Mouse (Mus musculus): ENCODE data around the gene Dnajc1. TPM values are rescaled to one million over a fixed set of nuclear protein-coding genes. Genes with fewer than 3 reads are reported as not detected.

The Dnajc1 gene
- polyA plus RNA-seq, 1 experiment from 2014 or later = 41.8 TPM

DNA sequence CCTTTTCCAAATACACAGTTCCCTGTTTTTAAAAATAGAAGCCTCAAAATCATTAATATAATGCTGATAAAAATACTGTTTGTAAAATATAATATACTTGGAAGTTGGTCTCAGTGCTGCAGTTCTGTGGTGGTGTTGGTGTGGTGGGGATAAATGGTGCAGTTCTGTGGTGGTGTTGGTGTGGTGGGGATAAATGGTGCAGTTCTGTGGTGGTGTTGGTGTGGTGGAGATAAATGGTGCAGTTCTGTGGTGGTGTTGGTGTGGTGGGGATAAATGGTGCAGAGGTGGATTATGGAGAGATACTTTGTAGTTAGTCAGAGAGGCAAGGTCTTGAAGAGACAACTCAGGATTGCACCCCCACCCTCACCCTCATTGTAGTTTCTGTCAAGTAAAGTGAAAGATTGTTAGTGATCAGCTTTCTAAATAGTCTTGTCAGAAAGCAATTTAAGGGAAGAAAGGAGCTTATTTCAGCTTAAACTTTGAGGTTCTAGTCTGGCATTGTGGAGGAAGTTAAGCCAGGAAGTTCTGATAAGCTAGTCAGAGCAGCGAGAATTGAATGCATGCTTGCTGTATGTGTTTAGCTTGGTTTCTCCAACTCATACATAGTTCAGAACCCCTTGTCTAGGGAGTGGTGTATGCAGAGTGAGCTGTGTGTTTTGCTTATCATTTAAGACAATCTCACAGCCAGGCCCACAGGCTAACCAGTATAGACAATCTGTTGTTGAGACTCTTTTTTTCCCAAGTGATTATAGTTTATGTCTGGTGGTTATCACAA, 223.3 kb downstream of the Dnajc1 start:
- H3K4me1 ChIP-seq (replicated peaks; ENCODE audit: control insufficient read depth, insufficient read depth, low read length) = no peaks in the 10 kb centered on the region
- no peak overlapping the region for H3K9ac ChIP-seq (ENCODE audit: low read length)
- 68% methylated on average over 1 of the region's 1 CpGs for WGBS
- ATAC-seq (replicated peaks; ENCODE audit: low FRiP score) (no peak), DNase-seq (ENCODE audit: low spot score) (no peak)
- no peaks in the 10 kb centered on the region for H3K27me3 ChIP-seq (ENCODE audit: control insufficient read depth, insufficient read depth, low read length)
- no peak overlapping the region for H3K4me3 ChIP-seq (ENCODE audit: low read depth, low read length)
- no peaks in the 10 kb centered on the region for H3K36me3 ChIP-seq (ENCODE audit: control insufficient read depth, insufficient read depth, low read length)
- no peak overlapping the region for H3K4me2 ChIP-seq (ENCODE audit: low read depth, low read length, severe bottlenecking)
- H3K9me3 ChIP-seq (ENCODE audit: control insufficient read depth, low read length) = no peaks in the 10 kb centered on the region
- H3K27ac ChIP-seq (ENCODE audit: low read depth, low read length) = no peak overlapping the region

DNA sequence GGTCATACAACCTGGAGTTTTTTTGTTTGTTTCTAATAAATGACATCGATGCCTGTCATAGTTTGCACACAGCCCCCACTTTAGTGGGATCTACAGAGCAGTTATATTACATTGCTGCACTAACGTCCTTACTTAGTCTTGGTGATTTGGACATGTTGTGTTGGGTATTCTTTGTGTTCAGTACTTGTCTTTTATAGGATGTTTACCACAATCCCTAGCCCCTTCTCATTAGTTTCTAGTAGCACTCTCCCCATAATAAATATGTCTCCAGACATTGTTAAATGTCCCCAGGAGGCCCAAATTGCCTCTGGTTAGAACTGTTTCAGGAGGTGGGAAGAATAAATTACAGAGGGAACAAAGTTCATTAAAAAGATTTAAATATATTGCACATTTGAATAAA, 227.1 kb downstream of the Dnajc1 start:
- Histone ChIP-seq H3K9me3 (ENCODE audit: control insufficient read depth, low read length) (no peaks in the 10 kb centered on the region), H3K4me2 (ENCODE audit: low read depth, low read length, severe bottlenecking) (no peak overlapping the region), H3K36me3 (ENCODE audit: control insufficient read depth, insufficient read depth, low read length) (peaks cover 2% of the 10 kb centered on the region; the same call in 1 of the 2 replicates), H3K9ac (ENCODE audit: low read length) (no peak overlapping the region), H3K4me3 (ENCODE audit: low read depth, low read length) (no peak overlapping the region), H3K27me3 (ENCODE audit: control insufficient read depth, insufficient read depth, low read length) (no peaks in the 10 kb centered on the region), H3K4me1 (replicated peaks; ENCODE audit: control insufficient read depth, insufficient read depth, low read length) (no peaks in the 10 kb centered on the region), H3K27ac (ENCODE audit: low read depth, low read length) (no peak overlapping the region)
- 69% methylated on average over 2 of the region's 2 CpGs for WGBS
- ATAC-seq (replicated peaks; ENCODE audit: low FRiP score) (no peak), DNase-seq (ENCODE audit: low spot score) (no peak)

DNA sequence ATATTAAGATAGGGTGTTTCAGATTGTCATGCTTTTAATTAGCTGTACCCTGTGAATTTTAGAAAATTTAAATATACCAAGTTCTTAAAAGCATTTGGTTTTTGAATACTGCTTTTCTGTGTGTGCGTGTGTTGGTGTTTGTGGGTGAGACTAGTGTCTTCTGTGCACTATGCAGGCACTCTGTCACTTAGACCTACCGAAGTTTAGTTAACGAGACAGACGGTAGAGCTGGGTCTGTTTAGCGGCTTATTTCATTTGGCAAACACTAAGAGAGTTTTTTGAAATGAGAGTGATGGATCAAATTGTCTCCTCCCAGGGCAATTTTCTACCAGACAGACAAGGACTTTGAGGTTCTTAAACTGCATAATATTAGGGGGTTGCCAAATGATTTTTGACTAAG, 231.6 kb downstream of the Dnajc1 start:
- Histone ChIP-seq H3K27ac (ENCODE audit: low read depth, low read length) (no peak overlapping the region), H3K4me2 (ENCODE audit: low read depth, low read length, severe bottlenecking) (no peak overlapping the region), H3K9me3 (ENCODE audit: control insufficient read depth, low read length) (no peaks in the 10 kb centered on the region), H3K4me1 (replicated peaks; ENCODE audit: control insufficient read depth, insufficient read depth, low read length) (no peaks in the 10 kb centered on the region), H3K9ac (ENCODE audit: low read length) (no peak overlapping the region), H3K27me3 (ENCODE audit: control insufficient read depth, insufficient read depth, low read length) (no peaks in the 10 kb centered on the region), H3K4me3 (ENCODE audit: low read depth, low read length) (no peak overlapping the region), H3K36me3 (ENCODE audit: control insufficient read depth, insufficient read depth, low read length) (peaks cover 5% of the 10 kb centered on the region; the same call in 1 of the 2 replicates)
- no peak for DNase-seq (ENCODE audit: low spot score)
- 75% methylated on average over 5 of the region's 5 CpGs for WGBS
- ATAC-seq (replicated peaks; ENCODE audit: low FRiP score) = no peak

GRCm38 (mm10) chr2:18159426-18159825, 233.2 kb downstream of the Dnajc1 start:
- Histone ChIP-seq H3K9ac (ENCODE audit: low read length) (no peak overlapping the region), H3K4me2 (ENCODE audit: low read depth, low read length, severe bottlenecking) (no peak overlapping the region), H3K27ac (ENCODE audit: low read depth, low read length) (no peak overlapping the region), H3K27me3 (ENCODE audit: control insufficient read depth, insufficient read depth, low read length) (no peaks in the 10 kb centered on the region), H3K4me1 (replicated peaks; ENCODE audit: control insufficient read depth, insufficient read depth, low read length) (no peaks in the 10 kb centered on the region), H3K9me3 (ENCODE audit: control insufficient read depth, low read length) (no peaks in the 10 kb centered on the region), H3K36me3 (ENCODE audit: control insufficient read depth, insufficient read depth, low read length) (peaks cover 5% of the 10 kb centered on the region; the same call in 1 of the 2 replicates), H3K4me3 (ENCODE audit: low read depth, low read length) (no peak overlapping the region)
- WGBS = 90% methylated on average over 3 of the region's 3 CpGs
- DNase-seq (ENCODE audit: low spot score) (no peak), ATAC-seq (replicated peaks; ENCODE audit: low FRiP score) (no peak)

DNA sequence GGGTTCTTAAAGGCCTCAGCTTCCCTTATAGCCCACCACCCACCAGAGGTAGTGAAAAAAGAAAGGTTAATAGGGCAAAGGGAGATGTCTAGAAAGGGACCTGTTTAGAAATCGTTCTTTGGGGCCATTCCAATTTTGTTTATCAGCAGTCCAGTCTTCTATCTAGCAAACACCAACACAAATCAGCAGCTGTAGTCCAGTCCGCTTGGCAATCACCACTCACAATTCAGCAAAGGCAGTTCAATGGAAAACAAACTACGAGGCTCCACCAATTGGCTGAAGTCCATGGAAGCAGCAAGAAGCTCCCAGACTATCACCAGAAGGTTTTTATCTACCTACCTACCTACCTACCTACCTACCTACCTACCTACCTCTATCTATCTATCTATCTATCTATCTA, 236.5 kb downstream of the Dnajc1 start:
- Histone ChIP-seq H3K27me3 (ENCODE audit: control insufficient read depth, insufficient read depth, low read length) (no peaks in the 10 kb centered on the region), H3K4me3 (ENCODE audit: low read depth, low read length) (no peak overlapping the region), H3K36me3 (ENCODE audit: control insufficient read depth, insufficient read depth, low read length) (peaks cover 2% of the 10 kb centered on the region; the same call in 1 of the 2 replicates), H3K9me3 (ENCODE audit: control insufficient read depth, low read length) (no peaks in the 10 kb centered on the region), H3K4me2 (ENCODE audit: low read depth, low read length, severe bottlenecking) (no peak overlapping the region), H3K27ac (ENCODE audit: low read depth, low read length) (no peak overlapping the region), H3K9ac (ENCODE audit: low read length) (no peak overlapping the region), H3K4me1 (replicated peaks; ENCODE audit: control insufficient read depth, insufficient read depth, low read length) (no peaks in the 10 kb centered on the region)
- 95% methylated on average over 3 of the region's 3 CpGs for WGBS
- ATAC-seq (replicated peaks; ENCODE audit: low FRiP score) (no peak), DNase-seq (ENCODE audit: low spot score) (no peak)
